Comparison of ENCODE assay signal across 16 mouse cellular contexts in the genomic region with DNA sequence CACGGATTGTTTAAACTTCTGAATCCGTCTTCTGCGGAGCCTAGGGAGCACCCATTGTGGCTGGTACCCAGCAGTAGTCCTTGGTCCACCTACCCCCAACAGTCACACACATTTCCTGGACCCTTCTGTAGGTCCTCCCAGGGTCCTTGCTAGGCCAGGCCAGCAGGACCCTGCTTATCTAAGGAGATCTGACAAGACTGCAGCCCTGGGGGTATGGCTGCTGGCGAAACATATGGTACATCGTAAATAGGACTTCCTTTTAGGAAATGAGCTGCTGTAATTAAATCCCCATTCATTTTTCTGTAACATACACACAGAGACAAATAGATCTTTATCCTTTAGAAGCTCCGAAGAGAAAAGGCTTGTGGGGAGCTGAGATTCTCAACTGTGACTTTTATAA. TPM values are rescaled to one million over a fixed set of nuclear protein-coding genes. Genes with fewer than 3 reads are reported as not detected.
DNase-seq lines count a peak whose midpoint lies in the region; ATAC-seq and TF ChIP-seq lines count a peak whose summit lies in the region.
"Had no signal": no experiment of that assay in that cellular context is flagged by ENCODE, and none has a peak within 500 bp of the region (broad histone marks: within the 10 kb centered on the region; RNA-seq: fewer than 3 reads in every experiment).

No protein-coding gene starts in this region.

- H3K4me3 ChIP-seq in kidney, embryonic 15.5 days (replicated peaks) = no peak overlapping the region
- no peak overlapping the region for H3K4me3 ChIP-seq in midbrain, embryonic 15.5 days
- no peak overlapping the region for H3K4me3 ChIP-seq in midbrain, embryonic 11.5 days (ENCODE audit: low read depth, low read length)
- H3K4me3 ChIP-seq in forebrain, embryonic 12.5 days (replicated peaks) = no peak overlapping the region
- H3K4me3 ChIP-seq in hindbrain, postnatal 0 days (ENCODE audit: low read length) = no peak overlapping the region
- H3K4me3 ChIP-seq: embryonic facial prominence, embryonic 15.5 days; heart, embryonic 10.5 days; liver, embryonic 13.5 days had no signal

- H3K9ac ChIP-seq in kidney, embryonic 15.5 days = no peak overlapping the region
- H3K9ac ChIP-seq in midbrain, embryonic 15.5 days = no peak overlapping the region
- no peak overlapping the region for H3K9ac ChIP-seq in midbrain, embryonic 11.5 days (ENCODE audit: low read length)
- H3K9ac ChIP-seq in forebrain, embryonic 12.5 days = no peak overlapping the region
- H3K9ac ChIP-seq in hindbrain, postnatal 0 days (replicated peaks; ENCODE audit: low read length) = no peak overlapping the region
- H3K9ac ChIP-seq: embryonic facial prominence, embryonic 15.5 days; liver, embryonic 13.5 days had no signal

- peaks cover 46% of the 10 kb centered on the region for H3K4me1 ChIP-seq in kidney, embryonic 15.5 days
- H3K4me1 ChIP-seq in midbrain, embryonic 15.5 days = peaks cover 35% of the 10 kb centered on the region
- peaks cover 19% of the 10 kb centered on the region for H3K4me1 ChIP-seq in midbrain, embryonic 11.5 days (ENCODE audit: control insufficient read depth, insufficient read depth, low read length)
- H3K4me1 ChIP-seq in forebrain, embryonic 12.5 days = peaks cover 53% of the 10 kb centered on the region
- 0 out of 2 replicates have a peak, but pooled peaks cover 11% of the 10 kb centered on the region for H3K4me1 ChIP-seq in hindbrain, postnatal 0 days (ENCODE audit: insufficient read depth, low read length)

- no peaks in the 10 kb centered on the region for H3K27me3 ChIP-seq in kidney, embryonic 15.5 days
- H3K27me3 ChIP-seq in midbrain, embryonic 15.5 days (replicated peaks) = no peaks in the 10 kb centered on the region
- peaks cover 2% of the 10 kb centered on the region; the same call in 1 of the 2 replicates for H3K27me3 ChIP-seq in midbrain, embryonic 11.5 days (ENCODE audit: control insufficient read depth, insufficient read depth, low read length)
- no peaks in the 10 kb centered on the region; the same call in 1 of the 2 replicates for H3K27me3 ChIP-seq in forebrain, embryonic 12.5 days
- no peaks in the 10 kb centered on the region for H3K27me3 ChIP-seq in hindbrain, postnatal 0 days (ENCODE audit: insufficient read depth, low read length)
- H3K27me3 ChIP-seq: embryonic facial prominence, embryonic 15.5 days had no signal

- no peak for TF ChIP-seq CTCF in hindbrain, postnatal 0 days (IDR thresholded peaks at IDR 0.05; ENCODE audit: low read depth)

- no peak for ATAC-seq in kidney, embryonic 15.5 days (replicated peaks; ENCODE audit: low FRiP score)
- ATAC-seq in midbrain, embryonic 15.5 days (replicated peaks) = no peak
- ATAC-seq in midbrain, embryonic 11.5 days (ENCODE audit: low FRiP score) = no peak
- no peak for ATAC-seq in forebrain, embryonic 12.5 days (ENCODE audit: low FRiP score)
- no peak for ATAC-seq in hindbrain, postnatal 0 days

- DNase-seq in kidney, postnatal 14 days = no peak
- DNase-seq in midbrain, embryonic 11.5 days (ENCODE audit: low spot score, missing footprints) = no peak
- DNase-seq in hindbrain, postnatal 0 days (ENCODE audit: low spot score) = no peak
- no peak for DNase-seq in urinary bladder, adult 2 months (ENCODE audit: low spot score)
- no peak for DNase-seq in thymus, postnatal 0 days (ENCODE audit: low spot score)
- DNase-seq: gastrocnemius, postnatal 25 days; heart, postnatal 14 days; kidney, postnatal 36 days; liver, embryonic 13.5 days; right cerebral cortex, adult 18-20 months; thymus, adult 18-20 months had no signal

- no peaks in the 10 kb centered on the region for H3K36me3 ChIP-seq in kidney, embryonic 15.5 days
- no peaks in the 10 kb centered on the region for H3K36me3 ChIP-seq in midbrain, embryonic 15.5 days (replicated peaks)
- H3K36me3 ChIP-seq in midbrain, embryonic 11.5 days (ENCODE audit: control insufficient read depth, insufficient read depth, low read length) = no peaks in the 10 kb centered on the region
- H3K36me3 ChIP-seq in forebrain, embryonic 12.5 days (replicated peaks) = no peaks in the 10 kb centered on the region
- H3K36me3 ChIP-seq in hindbrain, postnatal 0 days (ENCODE audit: insufficient read depth, low read length) = no peaks in the 10 kb centered on the region
- H3K36me3 ChIP-seq: embryonic facial prominence, embryonic 15.5 days; heart, embryonic 10.5 days; liver, embryonic 13.5 days had no signal

- WGBS in kidney, embryonic 15.5 days = 42% methylated on average over 6 of the region's 6 CpGs
- 60% methylated on average over 6 of the region's 6 CpGs for WGBS in midbrain, embryonic 15.5 days
- WGBS in midbrain, embryonic 11.5 days = 81% methylated on average over 6 of the region's 6 CpGs
- WGBS in forebrain, embryonic 12.5 days = 57% methylated on average over 6 of the region's 6 CpGs
- 45% methylated on average over 6 of the region's 6 CpGs for WGBS in hindbrain, postnatal 0 days

- no peaks in the 10 kb centered on the region for H3K9me3 ChIP-seq in kidney, embryonic 15.5 days (replicated peaks)
- H3K9me3 ChIP-seq in midbrain, embryonic 15.5 days = no peaks in the 10 kb centered on the region
- H3K9me3 ChIP-seq in midbrain, embryonic 11.5 days (ENCODE audit: control insufficient read depth, low read length) = no peaks in the 10 kb centered on the region
- H3K9me3 ChIP-seq in forebrain, embryonic 12.5 days = no peaks in the 10 kb centered on the region
- H3K9me3 ChIP-seq in hindbrain, postnatal 0 days (ENCODE audit: low read length) = no peaks in the 10 kb centered on the region
- H3K9me3 ChIP-seq: embryonic facial prominence, embryonic 15.5 days; heart, embryonic 10.5 days; liver, embryonic 13.5 days had no signal

- H3K27ac ChIP-seq in kidney, embryonic 15.5 days = 0 out of 2 replicates have a peak overlapping the region, but pooled peaks have one; percentile 29
- H3K27ac ChIP-seq in midbrain, embryonic 15.5 days = 0 out of 2 replicates have a peak overlapping the region, but pooled peaks have one; percentile 25
- no peak overlapping the region for H3K27ac ChIP-seq in midbrain, embryonic 11.5 days (ENCODE audit: low read depth, low read length)
- H3K27ac ChIP-seq in forebrain, embryonic 12.5 days = 0 out of 2 replicates have a peak overlapping the region, but pooled peaks have one; percentile 50
- H3K27ac ChIP-seq in hindbrain, postnatal 0 days = peak overlapping the region; percentile 45; the same call in 1 of the 2 replicates
- H3K27ac ChIP-seq: embryonic facial prominence, embryonic 15.5 days; liver, embryonic 13.5 days had no signal

- H3K4me2 ChIP-seq in kidney, embryonic 15.5 days = no peak overlapping the region
- no peak overlapping the region for H3K4me2 ChIP-seq in midbrain, embryonic 15.5 days
- no peak overlapping the region for H3K4me2 ChIP-seq in midbrain, embryonic 11.5 days
- no peak overlapping the region for H3K4me2 ChIP-seq in forebrain, embryonic 12.5 days
- no peak overlapping the region for H3K4me2 ChIP-seq in hindbrain, postnatal 0 days (ENCODE audit: low read depth, low read length)
- H3K4me2 ChIP-seq: embryonic facial prominence, embryonic 15.5 days; liver, embryonic 13.5 days had no signal

RNA-seq across cellular contexts. Expression of a gene that starts 34.9 kb away (rescaled TPM):
- 85.5 and 87.2 TPM in 2 replicates for polyA plus RNA-seq in kidney, embryonic 15.5 days (2015; fragmentation: Nextera tagmentation; extraction: Ambion mirVana)
- polyA plus RNA-seq in midbrain, embryonic 15.5 days (2015; fragmentation: Nextera tagmentation; extraction: Ambion mirVana) = 57.8 and 64.5 TPM in 2 replicates
- polyA plus RNA-seq in midbrain, embryonic 11.5 days (2014; fragmentation: Nextera tagmentation; extraction: Ambion mirVana) = 86.8 and 99.1 TPM in 2 replicates
- polyA plus RNA-seq in forebrain, embryonic 12.5 days (2016; fragmentation: Nextera tagmentation; extraction: Ambion mirVana) = 129 and 141 TPM in 2 replicates
- total RNA-seq in hindbrain, postnatal 0 days (2014; rRNA removed) = 51.2 and 55.9 TPM in 2 replicates
- 40.0 and 44.1 TPM in 2 replicates for polyA plus RNA-seq in hindbrain, postnatal 0 days (2015; fragmentation: Nextera tagmentation; extraction: Ambion mirVana)
- polyA plus RNA-seq in urinary bladder, adult 2 months (2012; rRNA removed) = 0.74 and 0.78 TPM in 2 replicates
- polyA plus RNA-seq in thymus, postnatal 0 days (2015; fragmentation: Nextera tagmentation; extraction: Ambion mirVana) = 10.4 TPM in 2 replicates
